Mouse (Mus musculus): ENCODE results near the gene Mmp27.

The Mmp27 gene

DNA sequence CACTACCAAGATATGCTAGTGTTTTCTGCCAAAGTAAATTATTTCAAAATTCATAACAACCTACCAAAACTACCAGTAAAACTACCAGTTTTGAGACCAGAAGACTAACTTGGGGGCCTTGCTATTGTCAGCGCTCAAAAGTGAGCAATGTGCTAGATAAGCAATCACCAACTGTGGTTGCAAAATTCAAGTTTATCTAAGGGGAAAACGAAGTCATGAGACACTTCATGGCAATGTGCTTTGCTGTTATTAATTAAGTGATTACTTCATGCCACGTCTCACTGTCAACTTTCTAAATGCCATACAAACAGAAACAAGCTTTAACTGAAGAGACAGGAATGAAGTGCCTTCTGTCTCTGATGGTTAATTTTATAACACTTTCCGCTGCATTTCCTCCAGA is at the start of gene Mmp27:
Gene Mmp27 (plus strand): TSS at position 235 of the 400 bp plus-strand sequence.
- no peak for DNase-seq (ENCODE audit: low spot score)

DNA sequence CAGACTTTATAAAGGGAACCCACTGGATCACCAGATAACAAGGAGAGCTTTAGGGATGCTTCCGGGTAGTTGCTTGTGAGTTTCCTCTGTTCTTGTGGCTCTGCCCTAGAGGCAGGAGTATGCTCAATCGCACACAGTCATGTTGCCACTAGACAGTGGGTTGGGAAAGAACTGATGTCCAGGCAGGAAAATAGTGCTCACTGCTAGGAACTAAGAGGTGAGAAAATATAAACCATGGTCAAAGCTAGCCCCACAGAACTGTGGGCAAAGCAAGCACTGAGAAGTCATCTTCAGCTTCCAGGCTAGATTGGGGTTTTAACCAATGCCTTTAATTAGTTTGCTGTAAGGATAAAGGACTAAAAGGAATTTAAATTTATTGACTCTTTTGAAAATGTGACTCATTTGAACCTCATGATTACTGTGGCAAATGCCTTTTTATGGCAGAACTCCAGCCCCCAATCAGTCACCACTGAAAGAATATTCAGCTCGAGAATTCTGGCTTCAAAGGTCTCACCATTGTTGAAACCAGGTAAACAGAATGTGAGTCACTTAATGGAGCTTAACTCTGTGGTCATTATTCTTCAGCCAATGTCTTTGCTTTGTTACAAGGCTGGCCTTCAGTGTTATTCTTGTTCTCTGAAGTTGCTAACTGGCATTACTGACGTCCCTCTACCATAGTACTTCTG is 44.8 kb upstream of the Mmp27 start:
- DNase-seq (ENCODE audit: low spot score): no peak

DNA sequence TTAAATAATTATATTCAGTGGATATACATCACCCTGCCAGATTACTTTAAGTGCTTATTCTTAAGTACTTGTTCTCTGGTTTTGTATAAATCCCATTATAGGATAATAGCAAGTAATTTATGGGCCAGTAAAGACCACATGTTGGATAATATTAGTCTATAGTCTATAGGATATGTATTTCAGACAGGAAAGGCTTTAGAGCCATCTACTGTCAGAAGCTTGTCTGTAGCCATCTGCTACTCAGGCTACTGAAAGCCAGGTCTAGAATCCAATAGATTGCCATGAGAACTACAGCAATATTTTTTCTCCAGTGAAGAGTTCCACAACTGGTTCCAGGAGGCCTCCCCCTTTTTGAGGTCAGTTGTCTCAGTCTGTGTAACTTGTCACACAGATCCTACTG is 28.4 kb upstream of the Mmp27 start:
- DNase-seq (ENCODE audit: low spot score): no peak

DNA sequence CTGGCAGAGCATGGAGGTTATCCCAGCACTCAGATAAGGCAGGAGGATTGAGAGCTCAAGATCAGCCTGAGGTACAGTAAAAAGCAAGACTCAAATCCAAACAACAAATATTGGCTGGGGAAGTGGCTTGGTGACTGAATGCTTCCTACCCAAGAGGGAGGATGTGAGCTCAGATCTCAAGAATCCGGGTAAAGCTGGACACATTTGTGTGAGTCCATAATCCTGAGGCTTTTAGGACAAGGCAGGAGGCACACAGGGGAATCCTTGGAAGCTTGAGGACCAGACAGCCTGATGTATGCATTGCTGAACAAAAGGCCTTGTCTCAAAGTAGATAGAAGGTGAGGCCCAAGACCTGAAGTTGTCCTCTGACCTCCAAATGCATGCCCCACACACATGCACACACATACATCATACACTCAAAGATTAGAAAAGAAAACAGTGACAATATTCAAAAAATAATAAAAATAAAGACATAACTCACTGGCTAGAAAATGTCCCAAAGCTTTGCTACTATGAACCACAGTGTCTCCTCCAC is 26.2 kb upstream of the Mmp27 start:
- DNase-seq (ENCODE audit: low spot score): no peak

DNA sequence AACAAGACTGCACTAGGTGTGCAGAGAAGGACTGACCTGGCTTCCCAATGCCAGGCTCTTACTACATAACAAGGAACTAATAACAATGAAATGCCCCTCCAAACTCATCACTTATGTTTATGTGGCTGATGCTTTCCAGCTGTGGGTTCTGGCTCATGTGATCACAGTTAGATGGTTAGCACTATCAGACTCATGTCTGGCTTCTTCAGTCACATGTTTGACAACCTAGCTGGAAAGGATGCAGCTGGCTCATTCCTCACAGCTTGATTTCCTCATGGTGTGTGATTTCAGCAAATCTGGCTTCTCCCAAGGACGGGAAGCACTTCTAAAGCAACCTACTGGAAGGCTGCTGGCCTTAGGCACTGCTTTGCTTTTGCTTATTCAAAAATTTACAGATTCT is 25.7 kb upstream of the Mmp27 start:
- no peak for DNase-seq (ENCODE audit: low spot score)

DNA sequence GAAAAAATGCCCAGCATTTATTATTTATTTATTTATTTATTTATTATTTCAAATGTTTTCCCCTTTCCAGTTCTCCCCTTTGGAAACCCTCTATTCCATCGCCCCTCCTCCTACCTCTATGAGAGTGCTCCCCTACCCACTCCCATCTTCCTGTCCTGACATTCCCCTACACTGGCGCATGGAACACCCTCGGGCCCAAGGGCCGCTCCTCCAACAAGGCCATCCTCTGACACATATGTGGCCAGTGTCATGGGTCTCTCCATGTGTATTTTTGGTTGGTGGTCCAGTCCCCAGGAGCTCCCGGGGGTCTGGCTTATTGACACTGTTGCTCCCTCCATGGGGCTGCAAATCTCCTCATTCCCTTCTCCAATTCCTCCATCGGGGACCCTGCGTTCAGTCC is 25.3 kb upstream of the Mmp27 start:
- DNase-seq (ENCODE audit: low spot score): no peak

DNA sequence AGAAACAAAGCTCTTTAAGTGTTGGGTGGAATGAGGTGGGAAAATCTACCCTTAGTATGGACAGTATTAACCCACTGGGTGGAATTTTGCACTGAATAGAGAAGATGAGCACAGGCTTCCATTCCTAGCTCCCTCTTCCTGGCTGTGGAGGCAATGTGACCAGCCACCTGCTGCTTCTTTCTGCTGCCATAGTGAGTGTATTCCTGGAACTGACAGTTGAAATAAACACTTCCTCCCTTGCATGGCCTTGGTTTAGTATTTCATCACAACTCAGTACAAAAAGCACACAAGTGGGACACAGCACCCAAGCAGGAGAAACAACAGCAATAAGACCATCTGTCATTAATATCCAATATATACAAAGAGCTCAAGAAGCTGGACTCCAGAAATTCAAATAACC is 19.3 kb upstream of the Mmp27 start:
- DNase-seq (ENCODE audit: low spot score): no peak

DNA sequence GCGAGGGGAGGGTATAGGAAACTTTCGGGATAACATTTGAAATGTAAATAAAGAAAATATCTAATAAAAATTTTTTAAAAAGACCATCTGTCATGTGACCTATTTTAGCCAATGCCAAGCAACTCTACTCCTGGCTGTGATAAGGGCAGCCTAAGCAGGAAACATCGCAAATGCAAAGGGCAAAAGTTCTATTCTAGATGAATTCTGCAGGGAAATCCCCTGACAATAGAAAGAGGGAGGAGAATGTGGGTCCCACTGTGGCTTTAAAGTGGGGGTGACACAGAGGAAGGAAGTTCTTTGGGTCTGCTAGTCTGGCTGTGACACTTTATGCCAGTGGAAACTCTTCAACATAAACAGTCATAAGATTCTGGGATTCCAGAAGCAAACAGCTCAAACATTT is 17.7 kb upstream of the Mmp27 start:
- DNase-seq (ENCODE audit: low spot score): peak; percentile 5

DNA sequence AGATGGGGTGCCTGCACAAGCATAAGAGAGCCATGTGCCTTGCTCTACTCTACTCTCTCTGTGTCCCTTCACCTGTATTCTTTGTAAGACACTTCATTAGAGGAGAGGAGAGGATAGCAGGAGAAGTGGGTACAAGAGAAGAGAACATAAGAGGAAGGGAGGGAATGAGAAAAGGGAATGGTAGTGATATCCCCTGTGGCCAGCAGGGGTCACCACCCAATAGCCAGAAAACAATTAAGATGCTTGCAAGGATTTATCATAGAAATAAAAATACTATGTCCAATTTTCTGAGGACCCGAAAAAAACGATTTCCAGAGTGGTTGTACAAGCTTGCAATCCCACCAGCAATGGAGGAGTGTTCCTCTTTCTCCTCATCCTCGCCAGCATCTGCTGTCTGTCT is 16.8 kb upstream of the Mmp27 start:
- DNase-seq (ENCODE audit: low spot score): no peak

DNA sequence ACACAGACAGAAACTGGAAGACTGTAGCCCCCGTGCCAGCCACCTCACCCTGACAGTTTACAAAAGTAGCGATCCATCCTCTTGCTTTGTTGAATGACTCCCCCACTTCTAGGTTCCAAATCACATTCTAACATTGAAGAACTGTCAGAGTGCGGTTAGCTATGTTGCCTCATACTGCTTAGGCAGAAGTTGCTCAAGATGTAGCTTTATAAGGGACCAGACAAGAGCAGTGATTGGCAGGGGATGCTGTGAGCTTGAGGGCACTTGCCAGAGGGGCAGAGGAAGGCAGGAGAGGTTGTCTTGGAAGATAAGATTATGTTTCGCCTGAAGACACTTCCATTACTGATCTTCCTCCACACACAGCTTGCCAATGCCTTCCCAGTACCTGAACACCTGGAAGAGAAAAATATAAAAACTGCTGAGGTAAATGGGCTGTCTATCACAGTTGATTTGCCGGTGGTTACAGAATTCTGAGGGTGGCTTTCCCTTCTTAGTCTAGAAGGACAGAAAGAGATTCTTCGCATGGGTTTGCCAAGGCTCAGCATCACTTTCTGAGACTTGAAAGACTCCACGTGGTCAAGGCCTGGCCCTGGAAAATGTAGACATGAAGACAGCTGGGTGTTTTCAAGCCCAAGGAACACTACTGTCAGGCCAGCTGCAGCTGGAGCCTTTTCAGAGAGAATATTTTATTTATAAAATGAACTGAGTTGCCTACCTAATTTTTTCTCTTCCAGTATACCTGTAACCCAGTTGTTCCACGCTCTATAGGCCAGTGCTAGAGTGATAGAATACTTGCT is 12.8 kb upstream of the Mmp27 start, which contains the start of gene Mmp8:
Gene Mmp8 (plus strand): TSS at position 236 of the 797 bp plus-strand sequence.
- no peak for DNase-seq (ENCODE audit: low spot score)

DNA sequence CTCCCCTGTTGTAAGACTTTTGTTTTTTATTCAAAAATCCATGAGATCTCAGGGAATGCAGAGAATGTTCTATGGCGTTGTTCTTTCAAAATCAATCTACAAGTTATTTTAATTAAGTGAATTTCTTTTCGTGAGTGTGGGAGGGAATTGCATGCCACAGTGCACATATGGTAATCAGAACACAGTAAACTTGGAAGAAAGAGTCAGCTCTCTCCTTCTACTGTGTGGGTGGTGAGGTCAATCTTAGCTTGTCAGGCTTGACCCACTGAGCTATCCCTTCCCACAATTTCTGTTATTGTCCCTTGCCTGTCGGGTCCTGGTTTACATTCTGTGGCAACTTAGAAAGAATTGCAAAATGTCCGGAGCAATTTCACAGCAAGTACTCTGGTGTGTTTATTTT is 11.2 kb upstream of the Mmp27 start:
- no peak for DNase-seq (ENCODE audit: low spot score)

DNA sequence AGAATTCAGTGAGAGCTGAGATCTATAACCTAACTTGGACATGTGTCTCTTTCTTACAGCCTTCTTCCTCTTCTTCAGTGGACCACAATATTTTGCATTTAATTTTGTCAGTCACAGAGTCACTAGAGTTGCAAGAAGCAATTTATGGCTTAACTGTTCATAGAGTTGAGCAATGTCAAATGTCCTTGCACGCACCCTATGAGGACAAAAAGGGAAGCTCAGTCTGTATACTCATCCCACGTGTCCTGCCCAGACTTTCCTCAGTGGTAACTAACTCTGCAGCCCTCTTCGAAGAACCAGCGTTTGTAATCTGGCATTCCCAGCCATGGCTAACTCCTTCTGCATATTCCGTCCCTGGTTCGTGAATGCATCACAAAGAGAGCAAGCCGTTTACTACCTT is 3.8 kb upstream of the Mmp27 start:
- DNase-seq (ENCODE audit: low spot score): no peak

DNA sequence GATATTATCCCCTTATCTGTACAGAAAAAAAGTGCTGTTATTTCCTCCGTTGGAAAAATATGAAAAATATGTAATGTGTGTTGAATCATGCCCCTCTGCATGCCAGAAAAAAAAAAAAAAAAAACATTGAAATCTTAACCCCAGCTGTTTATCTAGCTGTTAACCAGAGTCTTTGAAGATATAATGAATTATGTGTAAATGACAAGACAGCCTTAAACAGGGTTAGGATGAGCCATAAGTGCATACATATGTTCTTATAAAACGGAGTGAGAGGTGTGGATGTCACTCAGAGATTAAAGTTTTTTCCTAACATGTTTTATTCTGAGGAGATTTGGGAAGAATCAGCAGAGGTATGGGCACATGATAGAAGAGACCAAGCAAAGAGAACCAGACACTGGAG is 3.3 kb upstream of the Mmp27 start:
- no peak for DNase-seq (ENCODE audit: low spot score)

DNA sequence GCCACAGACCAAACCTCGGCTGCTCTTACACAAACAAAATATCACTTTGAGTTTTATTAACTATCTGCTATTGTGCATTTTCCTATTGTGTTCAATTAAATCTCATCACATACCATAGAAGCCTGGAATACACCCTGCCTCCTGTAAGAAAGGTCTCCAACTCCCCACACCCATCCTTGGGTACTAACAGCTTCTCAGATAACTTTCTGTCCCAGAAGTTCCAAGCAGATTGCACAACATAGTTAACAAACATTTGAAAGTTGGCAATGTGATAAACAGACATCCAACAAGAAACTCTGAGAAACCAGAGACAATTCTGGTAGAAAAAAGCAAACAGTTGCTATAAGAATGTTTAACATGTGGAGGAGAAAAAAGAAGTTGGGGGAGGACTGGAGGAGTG is 711 bp upstream of the Mmp27 start:
- DNase-seq (ENCODE audit: low spot score): no peak

DNA sequence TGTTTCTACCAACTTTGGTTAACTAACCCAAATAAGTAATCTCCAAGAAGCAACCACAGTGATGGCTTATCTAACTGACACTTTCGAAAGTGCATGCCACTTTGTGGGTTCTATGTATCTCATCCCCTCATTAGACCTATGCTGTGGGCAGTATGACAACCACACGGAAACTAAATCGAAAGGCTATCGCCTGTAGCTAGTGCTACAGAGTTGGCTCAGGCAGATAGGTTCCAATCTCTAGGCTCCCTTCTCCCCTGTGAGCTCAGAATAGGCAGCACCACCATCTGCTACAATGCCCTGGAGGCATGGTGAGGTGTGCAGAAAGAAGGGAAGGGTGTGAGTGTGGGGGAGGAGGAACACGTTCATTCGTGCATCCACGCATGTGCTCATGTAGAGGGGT is 992 bp downstream of the Mmp27 start:
- no peak for DNase-seq (ENCODE audit: low spot score)

DNA sequence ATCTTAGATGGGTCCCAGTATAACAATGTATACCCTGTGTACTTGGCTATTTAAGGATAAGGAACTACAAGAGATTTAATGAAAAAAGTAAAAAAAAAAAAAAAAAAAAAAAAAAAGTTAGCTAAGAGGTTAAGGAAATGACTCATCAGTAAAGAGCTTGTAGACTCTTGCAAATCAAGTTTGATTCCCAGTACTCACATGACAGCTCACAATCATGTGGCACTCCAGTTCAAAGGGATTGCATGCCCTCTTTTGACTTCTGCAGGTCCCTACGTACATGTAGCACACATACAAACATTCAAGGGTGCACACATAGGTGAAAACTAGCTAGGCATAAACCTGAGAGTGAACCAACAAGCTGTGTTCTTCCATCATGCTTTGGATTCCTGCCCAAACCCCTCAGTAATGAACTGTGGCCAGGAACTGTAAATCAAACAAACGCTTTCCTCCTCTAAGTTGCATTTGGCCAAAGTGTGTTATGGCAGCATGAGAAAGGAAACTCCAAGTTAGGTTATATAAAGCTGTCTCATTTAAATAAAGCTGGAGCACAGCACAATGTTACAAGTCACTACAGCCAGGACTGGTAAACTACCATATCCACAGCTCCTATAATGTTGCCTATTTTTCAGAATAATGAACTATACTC is 1.6 kb downstream of the Mmp27 start:
- no peak for DNase-seq (ENCODE audit: low spot score)

DNA sequence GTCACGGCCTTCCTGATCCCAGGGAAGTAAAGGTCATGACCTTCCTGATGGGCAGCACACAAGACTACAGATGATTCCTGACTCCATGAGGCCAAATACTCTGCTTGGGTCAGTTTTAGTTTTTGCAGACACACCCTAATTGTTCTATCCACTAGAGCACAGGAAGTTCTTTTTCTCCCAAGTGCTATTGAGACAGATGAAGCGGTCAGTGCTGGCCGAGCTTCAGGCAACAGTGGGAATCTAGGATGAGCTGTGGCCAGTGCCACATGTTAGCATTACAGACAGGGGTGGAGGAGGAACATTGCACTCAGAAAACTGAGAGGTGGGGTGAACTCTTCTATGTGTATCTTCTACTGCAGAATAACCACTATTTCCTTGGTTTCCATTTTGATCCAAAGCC is 4.3 kb downstream of the Mmp27 start:
- no peak for DNase-seq (ENCODE audit: low spot score)

DNA sequence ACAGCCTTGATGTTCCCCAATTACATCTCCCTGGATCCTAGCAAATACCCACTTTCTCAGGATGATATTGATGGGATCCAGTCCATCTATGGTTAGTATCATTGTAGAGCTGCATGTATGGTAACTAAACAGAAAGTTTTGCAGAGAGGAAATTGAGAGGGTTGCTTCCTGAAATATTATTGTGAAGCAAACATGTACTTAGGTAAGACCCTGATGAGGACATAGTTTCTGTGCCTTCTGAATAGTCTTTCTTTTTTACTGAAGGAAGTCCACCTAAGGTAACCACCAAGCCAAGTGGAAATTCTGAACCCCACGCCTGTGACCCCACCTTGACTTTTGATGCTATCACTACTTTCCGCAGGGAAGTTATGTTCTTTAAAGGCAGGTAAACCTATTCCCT is 6.2 kb downstream of the Mmp27 start:
- no peak for DNase-seq (ENCODE audit: low spot score)

DNA sequence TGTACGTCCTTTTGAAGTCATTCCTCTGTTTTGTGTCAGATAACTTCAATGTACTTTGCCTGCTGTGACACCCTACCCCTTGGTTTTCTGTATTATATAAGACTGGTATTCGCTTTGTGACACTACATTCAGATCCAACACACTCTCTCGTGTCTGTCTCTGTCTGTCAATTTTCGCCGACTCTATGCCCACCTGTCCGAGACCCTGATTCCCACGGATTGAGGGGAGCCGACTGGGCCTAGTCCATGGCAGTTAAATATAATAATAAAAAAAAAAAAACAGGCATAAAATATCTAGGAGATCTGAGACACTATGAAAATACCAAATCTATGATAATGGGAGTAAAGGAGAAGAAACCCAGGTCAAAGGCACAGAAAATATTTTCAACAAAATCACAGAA is 18.9 kb downstream of the Mmp27 start:
- DNase-seq (ENCODE audit: low spot score): no peak

DNA sequence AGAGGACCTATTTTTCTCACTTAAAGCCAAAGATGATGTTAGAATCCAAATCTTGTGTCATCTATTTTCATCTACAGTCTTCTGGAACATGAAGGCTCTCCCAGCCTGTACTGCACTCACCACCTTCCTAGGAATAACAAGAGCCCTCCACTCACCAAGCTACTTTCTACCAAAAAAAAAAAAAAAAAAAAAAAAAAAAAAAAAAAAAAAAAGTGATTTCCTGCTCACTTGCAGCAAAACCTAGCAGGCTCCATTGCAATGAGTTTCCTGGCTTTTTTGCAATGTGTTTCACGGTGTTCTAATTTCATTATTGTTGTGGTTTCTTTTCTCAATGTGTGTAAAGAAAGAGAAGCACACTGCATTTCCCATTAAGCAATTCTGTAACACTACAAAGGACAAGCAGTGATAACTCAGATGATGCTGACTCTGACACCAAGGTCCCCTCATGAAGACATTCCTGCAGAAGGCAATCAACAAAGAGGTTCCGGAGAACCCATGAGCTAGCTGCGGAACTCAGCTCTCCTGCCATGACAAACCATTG is 22.1 kb downstream of the Mmp27 start:
- DNase-seq (ENCODE audit: low spot score): no peak

DNA sequence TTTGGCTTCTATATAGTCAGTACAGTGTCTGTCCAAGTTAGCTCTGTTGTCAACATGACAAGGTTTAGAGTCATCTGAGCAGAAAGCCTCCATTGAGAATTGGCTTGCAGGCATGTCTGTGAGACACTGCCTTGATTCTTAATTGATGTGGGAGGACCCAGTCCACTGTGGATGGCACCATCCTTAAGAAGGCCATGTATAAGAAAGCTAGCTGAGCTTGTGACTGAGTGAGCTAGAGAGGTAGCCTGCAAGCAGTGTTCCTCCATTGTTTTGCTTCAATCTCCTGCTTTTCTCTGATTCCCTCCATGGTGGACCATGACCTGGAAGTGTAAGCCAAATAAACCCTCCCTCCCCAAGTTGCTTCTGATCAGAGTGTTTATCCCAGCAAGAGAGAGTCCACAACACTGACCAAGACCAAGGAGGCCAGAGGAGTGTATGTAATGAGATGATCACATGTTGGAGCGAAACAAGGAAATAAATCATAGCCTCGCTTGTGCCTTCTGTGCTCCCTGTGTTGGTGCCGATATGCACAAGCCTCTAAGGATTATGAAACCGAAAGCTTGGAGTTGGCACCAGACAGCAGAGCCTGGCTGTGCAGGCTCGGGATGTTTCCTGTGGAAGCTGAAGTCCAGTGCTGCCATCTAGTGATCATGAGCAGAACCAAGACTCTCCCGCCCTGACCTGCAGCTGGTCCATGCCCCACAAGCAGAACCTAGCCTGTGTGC is 23.8 kb downstream of the Mmp27 start:
- DNase-seq (ENCODE audit: low spot score): peak; percentile 59
